Mouse (Mus musculus) forebrain, embryonic 10.5 days (tissue): Measurements from ENCODE around the gene Cep128. TPM values are rescaled to one million over a fixed set of nuclear protein-coding genes. Genes with fewer than 3 reads are reported as not detected.

ENCODE experiments used
- DNase-seq: peaks from one replicate; pipeline ENCODE4 v3.0.0-alpha.2; 2017; ENCODE audit warnings: low spot score; ENCODE audit errors: extremely low spot score
- H3K27ac ChIP-seq: fragments of 300-500 bp; sonication (generic); 2 replicates; pipeline ENCODE4 v1.5.1; 2016; ENCODE audit warnings: mild to moderate bottlenecking
- H3K27me3 ChIP-seq: fragments of 300-500 bp; sonication (generic); 2 replicates; pipeline ENCODE4 v1.6.1; 2016; ENCODE audit warnings: mild to moderate bottlenecking; ENCODE audit not compliant: poor library complexity, severe bottlenecking
- H3K36me3 ChIP-seq: fragments of 300-500 bp; sonication (generic); replicated peaks from 2 replicates; pipeline ENCODE4 v1.6.1; 2016; ENCODE audit warnings: mild to moderate bottlenecking, moderate library complexity
- H3K4me1 ChIP-seq: fragments of 300-500 bp; sonication (generic); 2 replicates; pipeline ENCODE4 v1.6.1; 2016
- H3K4me3 ChIP-seq: fragments of 300-500 bp; sonication (generic); 2 replicates; pipeline ENCODE4 v1.5.1; 2016; ENCODE audit warnings: mild to moderate bottlenecking, moderate library complexity
- H3K9me3 ChIP-seq: fragments of 300-500 bp; sonication (generic); 2 replicates; pipeline ENCODE4 v1.6.1; 2016; ENCODE audit warnings: mild to moderate bottlenecking, moderate library complexity
- WGBS: fragments of 180-500 bp; shearing (Covaris S2); methylation state at CpG from one replicate; pipeline ENCODE4 v1.1.7; 2016; 5-methylcytosine and 5-hydroxymethylcytosine counted together
- polyA plus RNA-seq: library from polyadenylated mRNA; unstranded; fragments of >200 nt; fragmentation: Nextera tagmentation; extraction: Ambion mirVana; gene quantifications from 2 replicates; pipeline ENCODE4 v1.2.1, GENCODE M21; 2016

The Cep128 gene
- polyA plus RNA-seq, 1 experiment from 2014 or later: 11.4 TPM

DNA sequence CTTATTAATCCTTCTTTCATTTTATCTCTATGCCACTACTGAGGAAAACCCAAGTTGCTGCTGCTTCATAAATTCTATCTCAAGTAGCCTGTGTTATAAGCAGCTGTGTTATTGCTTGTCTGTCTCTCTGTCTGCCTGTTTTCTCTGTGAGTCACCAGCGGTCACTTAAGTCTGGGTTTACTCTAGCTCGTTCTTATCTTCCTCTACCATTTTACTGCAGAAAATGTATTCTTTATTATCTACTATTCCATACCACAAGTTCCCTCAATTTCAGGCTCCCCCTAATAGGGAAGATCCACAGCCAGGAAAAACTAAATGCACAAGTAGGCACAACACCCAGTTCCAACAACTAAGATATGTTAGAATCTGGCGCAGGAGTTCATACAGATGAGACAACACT, 178.7 kb downstream of the Cep128 start:
- Histone ChIP-seq H3K4me1 (peaks cover 14% of the 10 kb centered on the region), H3K9me3 (no peaks in the 10 kb centered on the region), H3K36me3 (no peaks in the 10 kb centered on the region), H3K27ac (no peak overlapping the region), H3K4me3 (no peak overlapping the region), H3K27me3 (no peaks in the 10 kb centered on the region)
- DNase-seq: no peak
- 91% methylated on average over 3 of the region's 3 CpGs for WGBS

DNA sequence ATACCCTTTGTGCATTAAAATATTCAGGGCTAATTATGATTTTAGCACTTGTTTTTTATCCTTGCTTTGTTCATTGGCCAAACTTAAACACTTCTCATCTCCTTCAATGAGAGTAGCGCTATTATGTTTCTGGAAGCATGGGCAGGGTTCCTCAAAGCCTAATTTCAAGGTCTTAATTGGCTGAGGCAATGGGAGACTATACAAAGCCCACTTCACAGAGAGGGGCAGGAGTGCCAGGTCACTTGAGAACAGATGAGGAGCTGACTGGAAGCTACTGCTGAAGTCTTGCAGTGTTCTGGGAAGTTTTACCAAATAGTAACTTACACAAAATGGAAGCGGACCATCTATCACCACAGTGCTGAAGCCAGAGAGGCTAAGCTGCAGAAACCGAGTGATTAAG, 179.9 kb downstream of the Cep128 start:
- Histone ChIP-seq H3K4me1 (peaks cover 14% of the 10 kb centered on the region), H3K36me3 (no peaks in the 10 kb centered on the region), H3K4me3 (no peak overlapping the region), H3K27me3 (no peaks in the 10 kb centered on the region), H3K27ac (peak overlapping the region; percentile 58; the same call in 1 of the 2 replicates), H3K9me3 (no peaks in the 10 kb centered on the region)
- WGBS: 66% methylated on average over 3 of the region's 3 CpGs
- peak; percentile 18 for DNase-seq

DNA sequence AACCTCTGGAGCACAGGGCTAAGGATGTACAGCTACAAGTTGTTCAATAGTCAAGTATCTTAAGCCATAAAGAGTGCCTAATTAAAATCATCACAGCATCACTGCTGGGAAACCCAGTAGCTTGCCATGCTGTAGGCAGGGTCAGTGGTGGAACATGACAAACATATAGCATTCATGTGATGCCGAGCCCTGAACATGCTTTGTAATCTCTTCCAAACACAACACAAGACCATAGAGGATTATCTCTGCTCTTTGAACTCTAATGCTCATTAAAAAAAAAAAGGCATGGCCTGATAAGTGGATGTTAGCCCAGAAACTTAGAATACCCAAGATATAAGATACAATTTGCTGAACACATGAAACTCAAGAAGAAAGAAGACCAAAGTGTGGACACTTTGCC, 181.7 kb downstream of the Cep128 start:
- H3K4me3 ChIP-seq: no peak overlapping the region
- WGBS: 86% methylated on average over 1 of the region's 1 CpGs
- H3K27ac ChIP-seq: no peak overlapping the region
- DNase-seq: no peak
- no peaks in the 10 kb centered on the region for H3K9me3 ChIP-seq
- H3K27me3 ChIP-seq: no peaks in the 10 kb centered on the region
- no peaks in the 10 kb centered on the region for H3K36me3 ChIP-seq
- peaks cover 14% of the 10 kb centered on the region for H3K4me1 ChIP-seq

DNA sequence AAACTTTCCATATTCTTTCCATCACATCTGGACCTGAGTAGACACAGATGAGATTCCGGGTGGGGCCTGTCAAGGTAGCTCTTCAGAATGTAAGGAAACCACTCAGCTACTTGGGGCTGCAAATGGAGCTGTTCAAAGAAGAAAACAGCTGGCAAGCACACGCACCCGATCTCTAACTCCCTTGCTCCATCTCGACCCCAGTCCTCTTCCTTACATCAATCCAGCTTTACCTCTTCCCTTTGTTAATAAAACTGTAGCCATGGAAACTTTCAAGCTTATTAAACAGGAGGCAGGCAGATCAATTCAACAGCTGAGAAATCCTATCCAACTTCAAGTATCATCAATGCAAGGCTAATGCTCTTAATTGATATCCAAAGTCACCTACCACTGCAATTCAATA, 195.1 kb downstream of the Cep128 start:
- Histone ChIP-seq H3K36me3 (no peaks in the 10 kb centered on the region), H3K27ac (no peak overlapping the region), H3K27me3 (no peaks in the 10 kb centered on the region), H3K4me3 (no peak overlapping the region), H3K9me3 (no peaks in the 10 kb centered on the region), H3K4me1 (peaks cover 3% of the 10 kb centered on the region; the same call in 1 of the 2 replicates)
- WGBS: 69% methylated on average over 4 of the region's 4 CpGs
- DNase-seq: no peak

DNA sequence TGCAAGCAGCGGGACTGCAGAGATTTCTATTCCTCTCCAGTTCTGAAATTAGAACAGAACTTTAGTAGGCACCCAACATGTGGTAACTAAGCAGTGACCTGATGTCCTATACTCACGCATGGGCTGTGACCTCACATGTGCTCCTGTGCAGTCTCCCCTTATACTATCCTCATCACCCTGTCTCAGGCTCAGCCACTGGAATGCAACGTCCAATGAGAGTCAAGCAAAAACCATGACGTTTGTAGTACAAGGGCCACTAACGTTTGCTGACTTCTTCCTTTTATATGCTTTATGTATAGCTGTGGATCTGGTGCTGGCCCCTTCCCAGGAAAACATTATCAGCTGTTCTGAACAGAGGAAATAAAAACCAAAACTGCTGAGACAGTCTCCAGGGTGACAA, 198.6 kb downstream of the Cep128 start:
- Histone ChIP-seq H3K27ac (no peak overlapping the region), H3K36me3 (no peaks in the 10 kb centered on the region), H3K4me3 (no peak overlapping the region), H3K4me1 (peaks cover 6% of the 10 kb centered on the region), H3K27me3 (no peaks in the 10 kb centered on the region), H3K9me3 (no peaks in the 10 kb centered on the region)
- 82% methylated on average over 5 of the region's 5 CpGs for WGBS
- no peak for DNase-seq

DNA sequence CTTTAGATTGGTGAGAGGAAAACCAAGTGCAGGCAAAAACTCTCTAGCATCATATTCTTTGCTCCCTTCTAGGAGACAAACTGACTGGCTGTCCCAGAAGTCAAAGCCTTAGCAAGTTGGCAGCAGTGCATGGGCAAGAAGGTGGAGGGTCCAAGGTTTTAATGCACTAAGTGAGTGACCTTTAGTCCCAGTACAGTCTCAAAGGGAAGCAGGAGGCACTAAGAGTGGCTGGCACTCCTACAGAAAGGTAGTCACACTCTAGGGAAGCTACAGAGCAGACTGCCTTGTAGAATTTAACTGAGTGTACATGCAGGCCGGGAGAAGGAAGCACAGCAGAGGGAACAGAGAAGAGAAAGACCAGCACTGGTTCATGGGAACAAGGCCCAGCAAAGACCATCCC, 199.6 kb downstream of the Cep128 start:
- Histone ChIP-seq H3K27ac (no peak overlapping the region), H3K9me3 (no peaks in the 10 kb centered on the region), H3K36me3 (no peaks in the 10 kb centered on the region), H3K4me1 (peaks cover 6% of the 10 kb centered on the region), H3K27me3 (no peaks in the 10 kb centered on the region), H3K4me3 (no peak overlapping the region)
- WGBS: 91% methylated on average over 1 of the region's 1 CpGs
- DNase-seq: no peak

DNA sequence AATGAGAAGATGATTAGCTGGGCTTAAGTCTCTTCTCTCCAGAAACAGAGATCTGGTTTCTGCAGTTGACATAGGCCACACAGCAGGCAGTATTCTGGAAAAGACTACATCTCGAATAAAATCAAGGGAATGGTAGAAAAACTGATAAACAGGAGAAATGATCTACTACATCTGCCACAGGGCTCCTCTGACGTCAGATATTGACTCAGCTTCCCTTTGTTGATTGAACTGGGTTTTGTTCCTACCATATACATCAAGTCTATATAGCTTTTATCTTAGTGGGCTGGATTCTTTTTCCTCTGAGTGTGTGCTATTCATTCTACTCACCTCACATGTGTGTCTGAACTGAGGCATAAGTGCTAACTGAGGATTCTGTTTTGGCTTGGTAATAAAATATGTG, 200.3 kb downstream of the Cep128 start:
- DNase-seq: no peak
- no peak overlapping the region for H3K4me3 ChIP-seq
- H3K27ac ChIP-seq: no peak overlapping the region
- H3K27me3 ChIP-seq: no peaks in the 10 kb centered on the region
- 86% methylated on average over 2 of the region's 2 CpGs for WGBS
- H3K4me1 ChIP-seq: peaks cover 3% of the 10 kb centered on the region; the same call in 1 of the 2 replicates
- H3K9me3 ChIP-seq: no peaks in the 10 kb centered on the region
- no peaks in the 10 kb centered on the region for H3K36me3 ChIP-seq

DNA sequence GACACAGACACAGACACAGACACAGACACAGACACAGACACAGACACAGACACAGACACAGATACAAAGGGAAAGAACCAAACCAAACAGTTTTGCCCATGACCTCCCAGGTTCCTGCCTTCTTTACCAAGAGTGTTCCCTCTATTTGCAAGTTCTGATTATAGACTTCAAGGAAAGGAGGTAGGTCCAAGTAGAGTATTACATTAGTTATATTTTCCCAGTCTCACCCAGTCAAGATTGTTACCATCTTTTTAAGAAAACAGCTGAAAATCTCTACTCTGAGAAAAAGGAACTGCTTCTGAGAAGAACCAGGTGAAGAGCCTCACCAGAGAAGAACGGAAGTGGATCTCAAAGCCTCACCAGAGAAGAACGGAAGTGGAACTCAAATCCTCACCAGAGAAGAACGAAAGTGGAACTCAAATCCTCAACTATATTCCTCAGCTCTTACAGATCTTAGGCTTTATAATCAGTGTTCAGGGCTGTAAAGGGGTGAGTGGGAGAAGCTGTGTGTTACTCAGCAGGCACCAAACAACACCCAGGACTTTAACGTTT, 200.8 kb downstream of the Cep128 start:
- Histone ChIP-seq H3K27me3 (no peaks in the 10 kb centered on the region), H3K9me3 (no peaks in the 10 kb centered on the region), H3K4me1 (peaks cover 3% of the 10 kb centered on the region; the same call in 1 of the 2 replicates), H3K36me3 (no peaks in the 10 kb centered on the region), H3K27ac (no peak overlapping the region), H3K4me3 (no peak overlapping the region)
- DNase-seq: no peak
- WGBS: 94% methylated on average over 4 of the region's 4 CpGs

DNA sequence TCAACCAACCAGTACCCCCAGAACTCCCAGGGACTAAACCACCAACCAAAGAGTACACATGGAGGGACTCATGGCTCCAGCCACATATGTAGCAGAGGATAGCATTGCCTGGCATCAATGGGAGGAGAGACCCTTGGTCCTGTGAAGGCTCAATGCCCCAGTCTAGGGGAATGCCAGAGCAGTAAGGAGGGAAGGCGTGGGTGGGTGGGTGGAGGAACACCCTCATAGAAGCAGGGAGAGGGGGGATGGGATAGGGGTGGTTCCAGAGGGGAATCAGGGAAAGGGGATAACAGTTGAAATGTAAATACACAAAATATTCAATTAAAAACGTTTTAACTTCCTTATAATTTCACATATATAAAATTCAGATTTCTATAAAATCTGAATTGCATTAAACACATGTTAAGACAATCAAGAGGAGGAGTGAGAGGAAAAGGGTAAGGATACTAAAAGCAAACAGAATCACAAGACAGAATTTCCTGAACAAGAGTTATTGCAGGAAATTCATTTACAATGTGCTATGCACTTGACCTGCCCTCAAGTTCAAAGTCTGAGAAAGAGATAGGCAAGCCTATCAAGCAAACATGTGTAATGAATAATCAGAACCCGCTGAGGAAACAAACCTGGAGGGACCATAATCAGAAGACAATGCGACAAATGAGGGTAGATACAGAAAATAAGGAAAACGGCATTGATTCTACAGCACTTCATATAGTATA, 207.2 kb downstream of the Cep128 start:
- Histone ChIP-seq H3K36me3 (no peaks in the 10 kb centered on the region), H3K27me3 (no peaks in the 10 kb centered on the region), H3K9me3 (no peaks in the 10 kb centered on the region), H3K4me1 (peaks cover 3% of the 10 kb centered on the region; the same call in 1 of the 2 replicates), H3K4me3 (no peak overlapping the region), H3K27ac (no peak overlapping the region)
- WGBS: 82% methylated on average over 5 of the region's 5 CpGs
- no peak for DNase-seq

DNA sequence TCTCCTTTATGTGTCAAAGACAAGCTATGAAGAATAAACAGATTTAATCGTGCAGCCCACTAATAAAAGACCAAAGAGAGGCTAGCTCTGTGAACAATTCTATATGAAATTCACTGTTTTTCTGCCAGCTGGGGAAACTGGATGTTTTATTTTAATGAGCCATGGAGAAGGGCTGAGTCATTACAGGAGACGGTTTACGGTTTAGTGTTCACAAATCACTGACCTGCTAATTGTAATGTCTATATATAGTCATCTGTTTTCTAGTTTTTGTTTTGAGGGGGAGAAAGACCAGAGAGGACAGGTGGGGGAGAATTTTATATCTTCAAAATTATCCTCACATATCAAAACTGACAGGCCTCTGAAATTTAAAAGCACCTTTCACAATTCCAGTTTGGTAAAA, 212.6 kb downstream of the Cep128 start:
- H3K4me3 ChIP-seq: no peak overlapping the region
- 91% methylated on average over 3 of the region's 3 CpGs for WGBS
- H3K36me3 ChIP-seq: no peaks in the 10 kb centered on the region
- no peak overlapping the region for H3K27ac ChIP-seq
- H3K4me1 ChIP-seq: no peaks in the 10 kb centered on the region
- DNase-seq: no peak
- no peaks in the 10 kb centered on the region for H3K27me3 ChIP-seq
- no peaks in the 10 kb centered on the region for H3K9me3 ChIP-seq

DNA sequence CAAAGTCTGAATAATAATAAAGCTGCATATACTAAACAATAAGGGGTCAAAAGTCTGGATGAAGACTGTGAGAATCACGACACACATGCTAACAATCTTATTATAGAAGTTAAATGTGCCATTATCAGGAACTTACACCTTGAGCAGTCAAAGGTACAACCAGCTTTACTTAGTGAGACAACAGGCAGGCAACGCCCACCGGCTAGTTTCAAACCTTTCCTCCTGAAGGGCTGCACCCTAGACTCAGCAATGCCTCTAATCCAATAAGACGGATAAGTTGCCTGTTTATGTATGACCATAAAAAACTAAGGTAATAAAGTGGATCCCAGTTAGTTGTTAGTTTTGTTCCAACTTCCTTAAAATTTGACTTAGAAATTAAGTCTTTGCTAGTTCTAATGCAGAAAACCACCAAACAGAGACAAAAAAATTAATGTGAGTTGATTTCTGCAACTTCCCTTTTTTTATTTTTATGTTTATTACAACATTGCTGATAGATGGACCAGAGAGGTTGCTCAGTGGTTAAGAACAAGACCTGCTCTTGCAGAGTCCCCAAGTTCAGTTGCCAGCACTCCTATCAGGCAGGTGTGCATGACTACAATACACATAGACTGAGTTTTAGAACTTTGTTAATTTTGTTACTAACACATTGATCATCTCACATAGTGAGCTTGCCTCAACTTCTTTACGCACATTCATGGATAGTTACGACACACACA, 223.0 kb downstream of the Cep128 start:
- H3K36me3 ChIP-seq: no peaks in the 10 kb centered on the region
- DNase-seq: no peak
- no peak overlapping the region for H3K4me3 ChIP-seq
- WGBS: 92% methylated on average over 6 of the region's 6 CpGs
- no peaks in the 10 kb centered on the region for H3K9me3 ChIP-seq
- no peaks in the 10 kb centered on the region for H3K4me1 ChIP-seq
- no peak overlapping the region for H3K27ac ChIP-seq
- H3K27me3 ChIP-seq: no peaks in the 10 kb centered on the region

DNA sequence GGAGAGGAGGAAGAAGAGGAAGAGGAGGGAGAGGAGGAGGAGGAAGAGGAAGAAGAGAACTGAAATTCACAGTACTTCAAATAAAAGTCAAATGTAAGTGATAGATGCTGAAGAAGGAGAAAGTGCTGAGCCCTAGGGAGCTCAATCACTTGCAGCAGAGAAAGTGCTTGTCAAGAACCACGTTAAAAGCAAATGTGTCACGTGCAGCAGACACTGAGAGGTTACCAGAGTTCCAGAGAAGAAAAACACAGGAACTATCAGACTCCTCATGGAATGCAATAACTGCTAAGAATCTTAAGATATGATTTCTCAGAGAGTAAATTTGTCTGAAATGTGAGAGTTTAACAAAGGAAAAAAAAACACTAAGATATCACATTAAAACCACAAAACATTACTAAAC, 225.7 kb downstream of the Cep128 start:
- H3K4me3 ChIP-seq: no peak overlapping the region
- no peaks in the 10 kb centered on the region for H3K36me3 ChIP-seq
- H3K4me1 ChIP-seq: no peaks in the 10 kb centered on the region
- no peak for DNase-seq
- no peaks in the 10 kb centered on the region for H3K27me3 ChIP-seq
- WGBS: 72% methylated on average over 2 of the region's 2 CpGs
- no peaks in the 10 kb centered on the region for H3K9me3 ChIP-seq
- H3K27ac ChIP-seq: no peak overlapping the region

DNA sequence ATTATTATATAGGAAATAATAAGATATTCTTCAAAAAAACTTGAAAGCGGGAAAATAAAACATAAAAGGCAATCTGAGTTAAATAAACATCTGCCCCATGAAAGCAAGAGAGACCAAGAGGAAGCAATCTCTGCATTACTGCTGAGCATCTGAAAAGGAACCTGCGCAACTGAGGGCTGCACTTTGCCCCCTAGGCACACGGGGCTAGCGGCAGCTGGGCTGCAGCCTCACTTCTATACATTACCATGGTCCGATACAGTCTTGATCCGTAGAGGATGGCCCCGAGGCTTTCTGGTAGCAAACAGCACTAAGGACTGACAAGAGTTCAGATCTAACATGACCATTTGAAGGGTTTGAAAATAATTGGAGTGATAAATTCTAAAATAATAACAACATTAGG, 230.2 kb downstream of the Cep128 start:
- no peak for DNase-seq
- Histone ChIP-seq H3K27me3 (no peaks in the 10 kb centered on the region), H3K4me1 (no peaks in the 10 kb centered on the region), H3K27ac (no peak overlapping the region), H3K9me3 (no peaks in the 10 kb centered on the region), H3K4me3 (no peak overlapping the region), H3K36me3 (no peaks in the 10 kb centered on the region)
- 83% methylated on average over 7 of the region's 7 CpGs for WGBS
